Mouse (Mus musculus) forebrain, embryonic 11.5 days (tissue): ENCODE measurements around the gene Gm8271. TPM values are rescaled to one million over a fixed set of nuclear protein-coding genes. Genes with fewer than 3 reads are reported as not detected.
"Not testable (repeated sequence)": the region's sequence is repeated elsewhere in the genome, so short reads cannot be mapped to it uniquely, and the experiment has no call there.

Experiments
- ATAC-seq: fragments of 200-750 bp; cut with Nextera tagmentation; replicated peaks from 2 replicates; pipeline ENCODE4 v1.8.0; 2017; ENCODE audit warnings: moderate TSS enrichment; ENCODE audit not compliant: low FRiP score
- DNase-seq: peaks from one replicate; pipeline ENCODE4 v3.0.0-alpha.2; 2017; ENCODE audit warnings: low spot score
- H3K27ac ChIP-seq: fragments of 300-500 bp; sonication (generic); 2 replicates; pipeline ENCODE4 v1.5.1; 2014; ENCODE audit warnings: low read depth, low read length
- H3K27me3 ChIP-seq: fragments of 300-500 bp; sonication (generic); 2 replicates; pipeline ENCODE4 v1.6.1; 2014; ENCODE audit warnings: mild to moderate bottlenecking, low read length, mixed read lengths; ENCODE audit not compliant: control insufficient read depth, insufficient read depth
- H3K36me3 ChIP-seq: fragments of 300-500 bp; sonication (generic); 2 replicates; pipeline ENCODE4 v1.6.1; 2014; ENCODE audit warnings: mild to moderate bottlenecking, low read length, moderate library complexity, mixed read lengths; ENCODE audit not compliant: control insufficient read depth, insufficient read depth
- H3K4me1 ChIP-seq: fragments of 300-500 bp; sonication (generic); replicated peaks from 2 replicates; pipeline ENCODE4 v1.6.1; 2014; ENCODE audit warnings: low read length, mixed read lengths; ENCODE audit not compliant: control insufficient read depth, insufficient read depth
- H3K4me2 ChIP-seq: fragments of 300-500 bp; sonication (generic); 2 replicates; pipeline ENCODE4 v1.6.1; 2014; ENCODE audit warnings: low read depth, mild to moderate bottlenecking, low read length, moderate library complexity, mixed read lengths; ENCODE audit not compliant: severe bottlenecking
- H3K4me3 ChIP-seq: fragments of 300-500 bp; sonication (generic); 2 replicates; pipeline ENCODE4 v1.5.1; 2014; ENCODE audit warnings: low read depth, low read length
- H3K9ac ChIP-seq: fragments of 300-500 bp; sonication (generic); 2 replicates; pipeline ENCODE4 v1.6.1; 2014; ENCODE audit warnings: low read length
- H3K9me3 ChIP-seq: fragments of 300-500 bp; sonication (generic); 2 replicates; pipeline ENCODE4 v1.6.1; 2016; ENCODE audit warnings: low read length, mixed read lengths; ENCODE audit not compliant: control insufficient read depth
- WGBS: fragments of 180-500 bp; shearing (Covaris S2); extraction: QIAGEN DNeasy Blood & Tissue Kit; methylation state at CpG from one replicate; pipeline ENCODE4 v1.1.7; 2014; 5-methylcytosine and 5-hydroxymethylcytosine counted together
- polyA plus RNA-seq: library from polyadenylated mRNA; unstranded; fragments of >200 nt; fragmentation: Nextera tagmentation; extraction: Ambion mirVana; gene quantifications from 2 replicates; pipeline ENCODE4 v1.2.1, GENCODE M21; 2014

The Gm8271 gene
- not detected in 2 replicates for polyA plus RNA-seq

- H3K4me3 ChIP-seq, ATAC-seq, H3K27me3 ChIP-seq, H3K9me3 ChIP-seq, H3K9ac ChIP-seq, H3K4me2 ChIP-seq, H3K4me1 ChIP-seq, DNase-seq, H3K36me3 ChIP-seq, H3K27ac ChIP-seq: not testable (repeated sequence)
- no CpG with 5 or more reads among the region's 3 CpGs for WGBS
These were observed at the start of gene Gm8271 for GRCm38 (mm10) chr14:5185493-5185892. TSS of gene Gm8271 (plus strand) at chr14:5185793.

GRCm38 (mm10) chr14:5164235-5164634, 21.4 kb upstream of the Gm8271 start, which contains the start of gene Gm3317:
TSS of gene Gm3317 (plus strand) at chr14:5164535.
- not testable (repeated sequence) for DNase-seq, ATAC-seq
- no CpG with 5 or more reads among the region's 1 CpGs for WGBS

More at GRCm38 (mm10) chr14:5164235-5164634, 21.4 kb upstream of the Gm8271 start, which contains the start of gene Gm3317:
- H3K9me3 ChIP-seq, H3K4me2 ChIP-seq, H3K4me1 ChIP-seq, H3K9ac ChIP-seq, H3K27me3 ChIP-seq, H3K27ac ChIP-seq, H3K36me3 ChIP-seq, H3K4me3 ChIP-seq: not testable (repeated sequence)

Other genes with a start within 250 kb of the Gm8271 start
- not detected in 2 replicates for gene Gm8297, start 201.9 kb upstream of the Gm8271 start, polyA plus RNA-seq
- gene Gm3298, start 169.9 kb upstream of the Gm8271 start, polyA plus RNA-seq, result not detected in 2 replicates
- gene 4930555G01Rik, start 135.2 kb upstream of the Gm8271 start, polyA plus RNA-seq, result not detected in 2 replicates
- 2.2 and 2.6 TPM in 2 replicates for gene Gm8281, start 114.8 kb upstream of the Gm8271 start, polyA plus RNA-seq
- not detected in 2 replicates for gene Gm8279, start 54.3 kb upstream of the Gm8271 start, polyA plus RNA-seq
- not detected in 2 replicates for gene Gm3317, start 21.3 kb upstream of the Gm8271 start, polyA plus RNA-seq
- not detected in 2 replicates for gene Gm3526, start 74.8 kb downstream of the Gm8271 start, polyA plus RNA-seq
- gene Gm3542, start 149.1 kb downstream of the Gm8271 start, polyA plus RNA-seq, result not detected in 2 replicates
- gene Gm3500, start 203.3 kb downstream of the Gm8271 start, polyA plus RNA-seq, result not detected in 2 replicates